Mouse (Mus musculus) forebrain, embryonic 16.5 days (tissue): ENCODE results near the gene Eif4ebp2. TPM values are rescaled to one million over a fixed set of nuclear protein-coding genes. Genes with fewer than 3 reads are reported as not detected.

Source experiments
- ATAC-seq: fragments of 200-750 bp; cut with Nextera tagmentation; 2 replicates; pipeline ENCODE4 v1.8.0; 2017; ENCODE audit warnings: mild to moderate bottlenecking, moderate library complexity
- H3K27ac ChIP-seq: fragments of 300-500 bp; sonication (generic); 2 replicates; pipeline ENCODE4 v1.5.1; 2014; ENCODE audit warnings: low read length, control low read depth
- H3K27me3 ChIP-seq: fragments of 300-500 bp; sonication (generic); replicated peaks from 2 replicates; pipeline ENCODE4 v1.6.1; 2014; ENCODE audit warnings: low read length; ENCODE audit not compliant: control insufficient read depth, insufficient read depth
- H3K36me3 ChIP-seq: fragments of 300-500 bp; sonication (generic); 2 replicates; pipeline ENCODE4 v1.6.1; 2014; ENCODE audit not compliant: control insufficient read depth, insufficient read depth
- H3K4me1 ChIP-seq: fragments of 300-500 bp; sonication (generic); replicated peaks from 2 replicates; pipeline ENCODE4 v1.6.1; 2014; ENCODE audit warnings: low read length; ENCODE audit not compliant: control insufficient read depth, insufficient read depth
- H3K4me2 ChIP-seq: fragments of 300-500 bp; sonication (generic); 2 replicates; pipeline ENCODE4 v1.6.1; 2014; ENCODE audit warnings: mild to moderate bottlenecking, low read length, control low read depth
- H3K4me3 ChIP-seq: fragments of 300-500 bp; sonication (generic); replicated peaks from 2 replicates; pipeline ENCODE4 v1.5.1; 2014; ENCODE audit warnings: mild to moderate bottlenecking, low read length, control low read depth
- H3K9ac ChIP-seq: fragments of 300-500 bp; sonication (generic); replicated peaks from 2 replicates; pipeline ENCODE4 v1.6.1; 2014; ENCODE audit warnings: low read depth, low read length, control low read depth
- H3K9me3 ChIP-seq: fragments of 300-500 bp; sonication (generic); 2 replicates; pipeline ENCODE4 v1.6.1; 2016; ENCODE audit warnings: low read length; ENCODE audit not compliant: control insufficient read depth
- WGBS: fragments of 180-500 bp; shearing (Covaris S2); extraction: QIAGEN DNeasy Blood & Tissue Kit; methylation state at CpG from one replicate; pipeline ENCODE4 v1.1.7; 2014; 5-methylcytosine and 5-hydroxymethylcytosine counted together
- polyA plus RNA-seq: library from polyadenylated mRNA; unstranded; fragments of >200 nt; fragmentation: Nextera tagmentation; extraction: Ambion mirVana; gene quantifications from 2 replicates; pipeline ENCODE4 v1.2.1, GENCODE M21; 2015

The Eif4ebp2 gene
- polyA plus RNA-seq, 1 experiment from 2014 or later, result 78.2 TPM

DNA sequence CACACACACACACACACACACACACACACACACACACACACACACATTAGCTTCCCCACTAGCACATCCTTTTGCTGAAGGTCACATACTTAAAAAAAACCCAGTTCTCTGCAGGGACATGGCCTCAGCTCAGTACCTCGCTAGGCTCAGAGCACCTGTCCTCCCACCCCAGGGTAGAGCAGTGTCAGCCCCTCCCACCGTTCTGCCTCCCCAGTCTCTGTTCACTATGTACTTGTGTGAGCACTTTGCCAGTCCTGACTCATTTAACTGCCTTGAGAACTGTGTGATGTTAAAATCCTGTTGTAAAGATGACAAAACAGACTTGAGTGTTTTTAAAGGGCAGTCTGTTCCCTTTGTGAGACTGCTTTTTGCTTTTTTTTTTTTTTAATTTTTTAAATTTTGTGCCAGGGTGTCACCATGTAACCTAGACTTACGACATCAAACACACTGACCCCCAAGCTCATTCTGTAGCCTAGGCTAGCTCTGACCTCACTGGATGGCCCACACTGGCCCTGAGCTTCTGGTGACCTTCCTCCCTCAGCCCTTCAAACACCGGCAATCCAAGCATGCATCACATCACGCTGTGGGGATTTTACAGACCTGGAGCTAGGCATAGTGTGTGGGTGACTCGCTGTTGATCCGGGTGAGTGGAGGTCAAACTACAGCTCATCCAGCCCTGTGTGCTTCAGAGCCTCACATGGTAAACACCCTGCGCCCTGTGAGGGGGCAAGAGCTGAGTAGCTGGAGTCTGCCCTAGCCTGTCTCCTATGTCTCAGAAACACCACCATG, 34.3 kb upstream of the Eif4ebp2 start:
- WGBS, result 87% methylated on average over 8 of the region's 8 CpGs
- no peak overlapping the region for H3K4me3 ChIP-seq
- H3K36me3 ChIP-seq, result no peaks in the 10 kb centered on the region
- no peak overlapping the region for H3K9ac ChIP-seq
- no peaks in the 10 kb centered on the region for H3K27me3 ChIP-seq
- no peaks in the 10 kb centered on the region for H3K4me1 ChIP-seq
- no peak overlapping the region for H3K4me2 ChIP-seq
- no peak overlapping the region for H3K27ac ChIP-seq
- H3K9me3 ChIP-seq, result no peaks in the 10 kb centered on the region
- no peak for ATAC-seq

DNA sequence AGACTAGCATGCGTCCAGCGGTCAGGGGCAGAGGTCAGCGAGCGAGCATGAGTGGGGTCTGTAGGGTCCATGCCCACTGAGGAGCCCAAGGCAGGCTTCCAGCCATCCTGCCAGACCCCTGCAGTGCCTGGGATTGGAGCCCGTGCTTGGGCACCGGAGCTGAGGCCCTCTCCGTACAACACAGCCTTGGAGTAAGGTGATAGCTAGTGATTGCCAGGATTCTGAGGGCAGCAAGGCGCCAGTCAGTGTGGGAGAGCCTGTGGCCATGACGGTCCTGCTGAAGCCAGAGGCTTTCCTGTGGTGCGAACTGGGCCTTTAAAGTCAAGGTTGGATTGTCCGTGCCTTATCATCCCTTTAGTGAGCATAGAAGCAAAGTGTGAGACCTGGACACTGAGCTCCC, 32.3 kb upstream of the Eif4ebp2 start:
- Histone ChIP-seq H3K9me3 (no peaks in the 10 kb centered on the region), H3K27ac (no peak overlapping the region), H3K36me3 (no peaks in the 10 kb centered on the region), H3K4me3 (no peak overlapping the region), H3K4me2 (no peak overlapping the region), H3K27me3 (no peaks in the 10 kb centered on the region), H3K4me1 (no peaks in the 10 kb centered on the region), H3K9ac (no peak overlapping the region)
- WGBS, result 82% methylated on average over 11 of the region's 11 CpGs
- ATAC-seq, result no peak

DNA sequence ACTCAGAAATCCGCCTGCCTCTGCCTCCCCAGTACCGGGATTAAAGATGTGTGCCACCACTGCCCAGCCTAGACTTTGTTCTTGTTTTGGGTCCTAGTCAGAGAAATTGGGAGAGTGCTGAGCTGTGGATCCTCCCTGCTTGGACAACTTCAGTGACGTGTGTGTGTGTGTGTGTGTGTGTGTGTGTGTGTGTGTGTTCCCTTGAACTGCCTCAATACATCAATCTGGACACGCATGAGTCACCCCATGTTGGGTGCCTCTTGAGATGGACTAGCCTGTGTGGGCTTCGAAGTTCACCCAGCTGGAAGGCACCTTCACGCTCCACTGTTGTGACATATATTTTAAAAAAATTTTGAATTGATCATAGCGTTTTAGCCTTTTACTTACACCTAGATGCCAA, 30.3 kb upstream of the Eif4ebp2 start:
- no peak overlapping the region for H3K4me2 ChIP-seq
- ATAC-seq, result no peak
- H3K36me3 ChIP-seq, result no peaks in the 10 kb centered on the region
- no peaks in the 10 kb centered on the region for H3K27me3 ChIP-seq
- H3K4me3 ChIP-seq, result no peak overlapping the region
- H3K9ac ChIP-seq, result no peak overlapping the region
- H3K4me1 ChIP-seq, result no peaks in the 10 kb centered on the region
- no peaks in the 10 kb centered on the region for H3K9me3 ChIP-seq
- 86% methylated on average over 7 of the region's 7 CpGs for WGBS
- H3K27ac ChIP-seq, result no peak overlapping the region

DNA sequence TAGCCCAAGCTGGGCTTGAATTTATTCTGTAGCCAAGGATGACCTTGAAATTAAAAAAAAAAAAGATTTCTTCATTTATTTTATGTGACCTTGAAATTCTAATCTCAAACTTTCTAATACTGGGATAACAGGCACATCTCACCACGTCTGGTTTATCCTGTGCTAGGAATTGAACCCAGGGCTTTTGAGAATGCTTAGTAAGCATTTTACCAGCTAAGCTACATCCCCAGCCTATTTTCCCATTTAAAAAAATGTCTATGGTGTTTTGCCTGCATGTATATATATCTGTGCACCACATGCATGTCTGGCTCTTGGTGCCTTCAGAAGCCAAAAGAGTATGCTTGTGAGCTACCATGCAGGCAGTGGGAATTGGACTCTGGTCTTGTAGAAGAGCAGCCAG, 28.0 kb upstream of the Eif4ebp2 start:
- H3K27me3 ChIP-seq, result no peaks in the 10 kb centered on the region
- H3K4me1 ChIP-seq, result peaks cover 9% of the 10 kb centered on the region
- H3K9me3 ChIP-seq, result no peaks in the 10 kb centered on the region
- no peak overlapping the region for H3K4me2 ChIP-seq
- H3K36me3 ChIP-seq, result no peaks in the 10 kb centered on the region
- no peak overlapping the region for H3K27ac ChIP-seq
- ATAC-seq, result no peak
- no peak overlapping the region for H3K4me3 ChIP-seq
- WGBS, result 66% methylated on average over 1 of the region's 1 CpGs
- H3K9ac ChIP-seq, result no peak overlapping the region

DNA sequence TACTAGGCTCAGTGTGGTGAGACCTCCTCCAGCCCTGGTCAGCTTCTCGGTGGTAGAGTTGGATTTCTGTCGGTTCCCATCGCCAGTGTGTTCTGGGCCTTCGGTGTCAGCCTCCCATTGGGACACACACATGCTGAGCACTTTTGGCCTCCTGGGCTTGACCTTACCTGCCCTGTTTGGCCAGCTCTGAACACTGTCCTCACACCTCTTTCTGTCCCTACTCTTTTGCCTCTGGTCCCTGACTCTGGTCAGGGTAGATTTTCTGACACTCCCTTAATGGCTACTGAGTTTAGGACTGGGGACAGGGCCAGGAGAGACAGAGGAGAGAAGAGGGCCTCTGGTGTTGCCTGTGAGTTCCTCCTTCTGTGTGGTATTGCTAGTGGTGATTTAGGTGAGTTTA, 27.5 kb upstream of the Eif4ebp2 start:
- no peaks in the 10 kb centered on the region for H3K9me3 ChIP-seq
- no peak overlapping the region for H3K27ac ChIP-seq
- ATAC-seq, result no peak
- no peaks in the 10 kb centered on the region for H3K27me3 ChIP-seq
- 100% methylated on average over 4 of the region's 4 CpGs for WGBS
- no peak overlapping the region for H3K4me3 ChIP-seq
- peaks cover 9% of the 10 kb centered on the region for H3K4me1 ChIP-seq
- no peak overlapping the region for H3K4me2 ChIP-seq
- no peak overlapping the region for H3K9ac ChIP-seq
- H3K36me3 ChIP-seq, result no peaks in the 10 kb centered on the region

DNA sequence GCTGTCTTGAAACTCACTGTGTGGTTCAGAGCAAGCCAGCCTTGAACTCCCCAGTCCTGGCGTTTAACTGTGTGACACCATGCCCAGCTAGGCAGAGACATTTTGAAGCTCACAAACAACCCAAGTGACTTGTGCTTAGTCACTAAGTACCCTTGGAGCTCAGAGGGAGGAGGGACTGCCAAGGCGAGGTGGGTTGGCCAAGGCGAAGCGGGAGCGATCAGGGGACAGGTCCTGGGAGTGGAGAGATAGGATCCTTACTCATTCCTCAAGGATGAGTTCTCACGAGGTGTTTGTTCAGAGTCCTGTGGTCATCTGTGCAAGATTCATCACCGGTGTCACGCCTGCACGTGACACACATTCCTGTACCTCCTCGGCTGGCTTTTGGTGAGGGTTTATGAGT, 27.0 kb upstream of the Eif4ebp2 start:
- H3K27ac ChIP-seq, result no peak overlapping the region
- no peak for ATAC-seq
- no peak overlapping the region for H3K4me3 ChIP-seq
- WGBS, result 93% methylated on average over 10 of the region's 10 CpGs
- H3K4me1 ChIP-seq, result peaks cover 14% of the 10 kb centered on the region
- no peaks in the 10 kb centered on the region for H3K27me3 ChIP-seq
- no peaks in the 10 kb centered on the region for H3K36me3 ChIP-seq
- H3K4me2 ChIP-seq, result no peak overlapping the region
- no peak overlapping the region for H3K9ac ChIP-seq
- no peaks in the 10 kb centered on the region for H3K9me3 ChIP-seq

DNA sequence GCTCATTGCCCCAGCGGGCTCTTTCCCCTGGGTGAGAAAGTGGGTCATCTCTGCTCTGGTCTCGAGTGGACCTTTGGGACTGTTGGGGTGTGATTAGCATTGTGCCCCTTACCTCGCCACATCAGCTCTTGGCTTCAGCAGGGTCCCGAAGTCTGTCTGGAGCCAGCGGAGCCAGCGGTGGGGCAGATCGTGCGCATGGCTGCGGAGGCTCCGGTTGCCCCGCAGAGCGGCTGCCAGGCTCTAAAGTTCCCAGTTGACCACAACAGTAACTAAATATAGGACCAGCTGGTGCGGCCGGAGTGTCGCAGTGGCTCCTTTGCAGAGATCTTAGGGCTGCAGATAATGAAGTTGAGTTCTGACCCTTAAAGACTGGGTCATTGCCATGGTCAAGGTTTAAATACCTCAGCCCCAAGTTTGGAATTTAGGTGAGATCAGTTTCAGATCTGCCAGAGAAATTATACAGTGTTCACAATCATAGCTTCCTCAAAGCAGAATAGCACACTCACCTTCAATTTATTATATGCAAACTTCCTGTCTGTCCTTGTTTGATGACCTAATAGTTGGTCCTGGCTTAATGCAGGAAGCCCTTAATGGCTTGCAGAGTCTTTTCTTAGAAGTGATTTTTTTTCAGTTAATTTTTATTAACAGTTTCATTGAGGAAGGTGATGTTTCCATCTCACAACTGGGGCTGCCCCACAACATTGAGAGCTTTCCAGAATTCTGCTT, 24.1 kb upstream of the Eif4ebp2 start:
- Histone ChIP-seq H3K36me3 (no peaks in the 10 kb centered on the region), H3K4me3 (peak overlapping the region; percentile 86), H3K9ac (peak overlapping the region; percentile 87), H3K9me3 (no peaks in the 10 kb centered on the region), H3K4me2 (peak overlapping the region; percentile 97), H3K27me3 (no peaks in the 10 kb centered on the region), H3K27ac (no peak overlapping the region), H3K4me1 (peaks cover 23% of the 10 kb centered on the region)
- ATAC-seq, result no peak
- 3% methylated on average over 15 of the region's 15 CpGs for WGBS

DNA sequence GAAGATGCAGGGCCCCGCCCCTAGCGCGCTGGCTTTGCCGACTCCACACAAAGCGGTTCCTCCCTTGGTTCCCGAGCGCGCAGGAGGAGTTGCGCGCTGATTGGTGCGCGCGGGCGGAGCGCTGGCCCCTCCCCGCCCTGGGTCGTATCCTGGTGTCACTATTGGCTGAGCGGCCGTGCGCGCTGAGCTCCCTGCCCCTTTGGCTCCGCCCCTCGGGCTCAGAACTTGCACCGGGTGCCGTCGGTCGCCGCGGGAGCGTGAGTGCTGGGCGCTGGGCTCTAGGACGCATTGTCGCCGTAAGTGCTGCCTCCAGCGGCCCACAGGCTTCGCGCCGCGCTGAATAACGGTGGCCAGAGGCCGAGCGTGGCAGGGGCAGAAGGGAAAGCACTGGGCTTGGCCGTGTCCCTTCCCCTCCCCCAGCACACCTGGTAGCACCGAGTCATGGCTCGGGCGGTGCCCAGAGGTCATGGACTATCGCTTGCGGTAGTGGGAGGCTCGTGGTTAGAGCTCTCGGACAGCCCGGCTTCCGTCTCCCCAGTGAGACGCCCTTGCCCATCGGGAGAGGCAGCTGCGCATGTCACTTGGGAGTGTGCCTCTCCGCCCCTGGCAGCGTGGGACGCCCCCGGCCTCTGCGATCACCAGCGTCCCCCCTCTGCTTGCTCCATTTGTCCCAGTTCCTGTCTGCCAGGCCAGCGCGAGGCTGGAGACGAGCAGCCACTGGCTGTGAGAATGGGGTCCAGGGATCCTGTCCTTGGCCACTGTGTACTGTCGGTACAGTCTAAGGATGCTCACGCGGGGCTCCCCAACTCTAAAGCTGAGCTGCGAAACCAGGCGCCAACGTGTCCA, 23.4 kb upstream of the Eif4ebp2 start, which contains the start of gene Lrrc20:
Gene Lrrc20 (plus strand): TSS at position 208 of the 846 bp plus-strand sequence.
- peak within 1 kb of the TSS; percentile 86 for H3K4me3 ChIP-seq
- H3K27ac ChIP-seq, result peak within 1 kb of the TSS; percentile 81
- ATAC-seq, result peak; percentile 99
- H3K27me3 ChIP-seq, result no peaks in the 10 kb centered on the region
- 0% methylated on average over 70 of the region's 70 CpGs for WGBS
- H3K9me3 ChIP-seq, result no peaks in the 10 kb centered on the region
- H3K36me3 ChIP-seq, result no peaks in the 10 kb centered on the region
- H3K4me1 ChIP-seq, result peaks cover 23% of the 10 kb centered on the region
- H3K9ac ChIP-seq, result peak within 1 kb of the TSS; percentile 87
- H3K4me2 ChIP-seq, result peak within 1 kb of the TSS; percentile 97

DNA sequence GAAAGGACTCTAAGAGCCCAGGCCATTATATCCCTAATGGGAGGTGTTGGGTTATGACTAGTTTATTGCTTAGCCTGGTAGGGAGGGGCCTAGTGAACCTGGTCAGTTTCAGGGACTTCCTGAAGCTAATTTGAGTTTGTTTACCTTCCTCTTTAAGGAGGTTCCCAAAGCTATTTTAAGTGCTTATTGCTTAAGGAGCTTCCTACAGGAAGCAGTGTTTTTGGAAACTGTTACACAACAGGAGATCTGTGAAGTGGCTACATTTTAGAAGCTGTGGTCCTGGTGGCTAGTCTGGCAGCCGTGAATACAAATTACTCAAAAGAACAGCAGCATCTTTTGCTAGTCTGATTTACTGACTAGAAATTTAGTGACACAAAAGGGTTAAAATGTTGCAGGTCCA, 21.9 kb upstream of the Eif4ebp2 start:
- Histone ChIP-seq H3K4me2 (peak overlapping the region; percentile 97), H3K27ac (no peak overlapping the region; the same call in 1 of the 2 replicates), H3K4me1 (peaks cover 23% of the 10 kb centered on the region), H3K27me3 (no peaks in the 10 kb centered on the region), H3K9ac (peak overlapping the region; percentile 44), H3K9me3 (no peaks in the 10 kb centered on the region), H3K36me3 (no peaks in the 10 kb centered on the region), H3K4me3 (peak overlapping the region; percentile 86)
- ATAC-seq, result no peak
- 83% methylated on average over 1 of the region's 1 CpGs for WGBS
